Mouse (Mus musculus): ENCODE measurements around the gene Tcf7l1. TPM values are rescaled to one million over a fixed set of nuclear protein-coding genes. Genes with fewer than 3 reads are reported as not detected.
A peak's percentile ranks its signal among the peaks of the same experiment; 100 is the strongest.

Gene Tcf7l1
- total RNA-seq, 1 experiment, result 14.5 TPM

- Histone ChIP-seq H3K9me3 (ENCODE audit: control insufficient read depth, insufficient read depth, low read depth, low read length) (no peaks in the 10 kb centered on the region), H3K9ac (ENCODE audit: insufficient read depth, low read depth, low read length, poor library complexity, severe bottlenecking) (no peak overlapping the region), H3K4me1 (ENCODE audit: control insufficient read depth in 2 of 2, insufficient read depth in 2 of 2, low read length in 2 of 2, poor library complexity in 1 of 2) (peaks cover 10 to 38% of the 10 kb centered on the region in 2 experiments; a peak in 3 of 4 replicates), H3K4me3 (ENCODE audit: insufficient read depth in 1 of 2, low read depth in 1 of 2, low read length in 2 of 2, poor library complexity in 1 of 2, severe bottlenecking in 1 of 2) (no peak overlapping the region), H3K36me3 (ENCODE audit: control insufficient read depth, insufficient read depth, low read length, poor library complexity, severe bottlenecking) (no peaks in the 10 kb centered on the region), H3K27ac (ENCODE audit: insufficient read depth, low read depth, low read length, poor library complexity, severe bottlenecking) (no peak overlapping the region)
- TF ChIP-seq CHD2 (IDR thresholded peaks at IDR 0.05; ENCODE audit: low read depth, low read length), result no peak
- TF ChIP-seq ZNF384 (IDR thresholded peaks at IDR 0.05; ENCODE audit: low read depth, low read length), result no peak
- no peak for TF ChIP-seq MAFK (IDR thresholded peaks at IDR 0.05; ENCODE audit: insufficient read depth, low read depth, low read length)
- TF ChIP-seq ZC3H11A (IDR thresholded peaks at IDR 0.05; ENCODE audit: borderline replicate concordance, low read depth, low read length), result no peak
- TF ChIP-seq HCFC1 (IDR thresholded peaks at IDR 0.05; ENCODE audit: borderline replicate concordance, insufficient read depth, low read length), result no peak
- DNase-seq (ENCODE audit: low read depth, low spot score), result no peak
- in situ Hi-C loops (cut with MboI; ENCODE audit: low sequenced_read_pairs in 2 of 2, unreplicated experiment in 2 of 2), result no loop called here
Observed at GRCm38 (mm10) chr6:72751210-72751609, 37.8 kb downstream of the Tcf7l1 start.

DNA sequence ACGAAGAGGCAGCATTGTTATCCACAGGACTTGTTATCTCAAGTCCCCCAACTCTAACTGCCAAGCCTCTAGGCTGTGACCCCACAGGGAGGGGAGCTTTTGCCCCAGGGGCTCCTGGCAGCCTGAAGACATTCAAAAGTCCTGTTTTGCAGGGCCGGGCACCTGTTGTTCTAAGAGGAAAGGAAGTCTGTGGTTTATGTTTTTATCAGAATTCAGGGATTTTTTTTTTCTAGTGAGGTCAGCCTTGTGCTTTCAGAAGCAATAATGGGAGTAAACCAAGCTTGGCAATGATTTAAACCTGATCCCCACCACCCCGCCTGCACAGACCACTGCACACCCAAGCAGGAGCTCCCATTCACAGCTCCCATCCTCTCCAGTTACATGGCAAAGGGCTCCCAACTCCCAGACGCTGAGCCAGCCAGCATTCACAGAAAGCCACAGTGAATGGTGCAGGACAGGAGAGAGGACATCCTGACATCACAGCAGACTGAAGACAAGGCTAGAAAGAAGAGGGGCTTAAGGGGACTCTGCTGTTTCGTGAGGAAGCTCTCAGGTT is 40.1 kb downstream of the Tcf7l1 start:
- TF ChIP-seq MAFK (IDR thresholded peaks at IDR 0.05; ENCODE audit: insufficient read depth, low read depth, low read length) (no peak), ZNF384 (IDR thresholded peaks at IDR 0.05; ENCODE audit: low read depth, low read length) (no peak), HCFC1 (IDR thresholded peaks at IDR 0.05; ENCODE audit: borderline replicate concordance, insufficient read depth, low read length) (no peak), CHD2 (IDR thresholded peaks at IDR 0.05; ENCODE audit: low read depth, low read length) (no peak), ZC3H11A (IDR thresholded peaks at IDR 0.05; ENCODE audit: borderline replicate concordance, low read depth, low read length) (no peak)
- DNase-seq (ENCODE audit: low read depth, low spot score), result no peak
- H3K9me3 ChIP-seq (ENCODE audit: control insufficient read depth, insufficient read depth, low read depth, low read length), result no peaks in the 10 kb centered on the region
- peak overlapping the region; percentile 37; the same call in 1 of the 2 replicates for H3K27ac ChIP-seq (ENCODE audit: insufficient read depth, low read depth, low read length, poor library complexity, severe bottlenecking)
- H3K36me3 ChIP-seq (ENCODE audit: control insufficient read depth, insufficient read depth, low read length, poor library complexity, severe bottlenecking), result no peaks in the 10 kb centered on the region
- in situ Hi-C loops (cut with MboI; ENCODE audit: low sequenced_read_pairs in 2 of 2, unreplicated experiment in 2 of 2), result no loop called here
- H3K4me1 ChIP-seq (ENCODE audit: control insufficient read depth in 2 of 2, insufficient read depth in 2 of 2, low read length in 2 of 2, poor library complexity in 1 of 2), result peaks cover 8 to 34% of the 10 kb centered on the region in 2 experiments; a peak in 2 of 4 replicates
- H3K9ac ChIP-seq (ENCODE audit: insufficient read depth, low read depth, low read length, poor library complexity, severe bottlenecking), result no peak overlapping the region
- no peak overlapping the region for H3K4me3 ChIP-seq (ENCODE audit: insufficient read depth in 1 of 2, low read depth in 1 of 2, low read length in 2 of 2, poor library complexity in 1 of 2, severe bottlenecking in 1 of 2)

DNA sequence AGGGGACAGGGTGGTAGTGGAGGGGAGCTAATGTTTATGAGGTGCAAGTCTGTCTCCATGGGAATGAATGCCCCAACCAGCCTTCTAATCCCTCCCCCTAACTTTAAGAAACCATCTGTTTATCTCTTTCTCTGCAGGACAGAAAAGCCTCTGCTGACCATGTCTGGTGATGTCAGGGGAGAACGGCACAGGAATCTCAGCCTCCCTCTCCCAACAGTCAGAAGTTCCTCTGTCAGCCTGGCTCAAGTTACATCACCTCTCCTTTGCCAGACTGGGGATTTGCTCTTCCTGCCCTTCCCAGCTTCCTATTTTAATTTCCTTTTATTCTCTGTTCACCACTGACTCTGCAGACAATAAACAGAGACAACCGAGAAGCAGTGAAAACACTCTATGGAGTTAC is 40.6 kb downstream of the Tcf7l1 start:
- Histone ChIP-seq H3K9me3 (ENCODE audit: control insufficient read depth, insufficient read depth, low read depth, low read length) (no peaks in the 10 kb centered on the region), H3K27ac (ENCODE audit: insufficient read depth, low read depth, low read length, poor library complexity, severe bottlenecking) (no peak overlapping the region), H3K4me1 (ENCODE audit: control insufficient read depth in 2 of 2, insufficient read depth in 2 of 2, low read length in 2 of 2, poor library complexity in 1 of 2) (peaks cover 8 to 30% of the 10 kb centered on the region in 2 experiments; a peak in 2 of 4 replicates), H3K36me3 (ENCODE audit: control insufficient read depth, insufficient read depth, low read length, poor library complexity, severe bottlenecking) (no peaks in the 10 kb centered on the region), H3K4me3 (ENCODE audit: insufficient read depth in 1 of 2, low read depth in 1 of 2, low read length in 2 of 2, poor library complexity in 1 of 2, severe bottlenecking in 1 of 2) (no peak overlapping the region), H3K9ac (ENCODE audit: insufficient read depth, low read depth, low read length, poor library complexity, severe bottlenecking) (no peak overlapping the region)
- DNase-seq (ENCODE audit: low read depth, low spot score), result no peak
- TF ChIP-seq MAFK (IDR thresholded peaks at IDR 0.05; ENCODE audit: insufficient read depth, low read depth, low read length) (no peak), ZC3H11A (IDR thresholded peaks at IDR 0.05; ENCODE audit: borderline replicate concordance, low read depth, low read length) (no peak), HCFC1 (IDR thresholded peaks at IDR 0.05; ENCODE audit: borderline replicate concordance, insufficient read depth, low read length) (no peak), ZNF384 (IDR thresholded peaks at IDR 0.05; ENCODE audit: low read depth, low read length) (no peak), CHD2 (IDR thresholded peaks at IDR 0.05; ENCODE audit: low read depth, low read length) (no peak)
- in situ Hi-C loops (cut with MboI; ENCODE audit: low sequenced_read_pairs in 2 of 2, unreplicated experiment in 2 of 2), result no loop called here

DNA sequence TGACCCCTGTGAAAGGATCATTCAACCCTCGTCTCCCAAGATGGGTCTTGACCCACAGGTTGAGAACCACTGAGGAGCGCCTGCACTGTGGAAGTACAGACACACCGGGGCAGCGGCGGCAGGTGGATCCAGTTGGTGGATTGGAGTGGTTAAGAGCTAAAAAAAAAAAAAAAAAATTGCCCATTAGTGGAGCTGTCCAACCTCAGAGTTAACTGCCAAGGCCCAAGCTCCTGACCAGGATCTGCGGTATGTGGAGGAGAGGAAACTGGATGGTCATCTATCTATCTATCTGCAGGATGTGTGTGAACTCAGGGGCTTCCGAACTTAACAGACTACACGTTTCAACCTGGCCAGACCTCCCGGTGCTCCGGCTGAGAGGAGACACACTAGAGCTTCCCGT is 41.2 kb downstream of the Tcf7l1 start:
- Histone ChIP-seq H3K9ac (ENCODE audit: insufficient read depth, low read depth, low read length, poor library complexity, severe bottlenecking) (no peak overlapping the region), H3K36me3 (ENCODE audit: control insufficient read depth, insufficient read depth, low read length, poor library complexity, severe bottlenecking) (no peaks in the 10 kb centered on the region), H3K4me1 (ENCODE audit: control insufficient read depth in 2 of 2, insufficient read depth in 2 of 2, low read length in 2 of 2, poor library complexity in 1 of 2) (peaks cover 8 to 27% of the 10 kb centered on the region in 2 experiments; a peak in 2 of 4 replicates), H3K4me3 (ENCODE audit: insufficient read depth in 1 of 2, low read depth in 1 of 2, low read length in 2 of 2, poor library complexity in 1 of 2, severe bottlenecking in 1 of 2) (no peak overlapping the region), H3K9me3 (ENCODE audit: control insufficient read depth, insufficient read depth, low read depth, low read length) (no peaks in the 10 kb centered on the region), H3K27ac (ENCODE audit: insufficient read depth, low read depth, low read length, poor library complexity, severe bottlenecking) (no peak overlapping the region)
- TF ChIP-seq ZNF384 (IDR thresholded peaks at IDR 0.05; ENCODE audit: low read depth, low read length), result peak; percentile 96
- TF ChIP-seq ZC3H11A (IDR thresholded peaks at IDR 0.05; ENCODE audit: borderline replicate concordance, low read depth, low read length), result no peak
- in situ Hi-C loops (cut with MboI; ENCODE audit: low sequenced_read_pairs in 2 of 2, unreplicated experiment in 2 of 2), result no loop called here
- DNase-seq (ENCODE audit: low read depth, low spot score), result no peak

- no peak for DNase-seq (ENCODE audit: low read depth, low spot score)
- no peaks in the 10 kb centered on the region for H3K36me3 ChIP-seq (ENCODE audit: control insufficient read depth, insufficient read depth, low read length, poor library complexity, severe bottlenecking)
- H3K27ac ChIP-seq (ENCODE audit: insufficient read depth, low read depth, low read length, poor library complexity, severe bottlenecking), result no peak overlapping the region
- TF ChIP-seq MAFK (IDR thresholded peaks at IDR 0.05; ENCODE audit: insufficient read depth, low read depth, low read length) (no peak), HCFC1 (IDR thresholded peaks at IDR 0.05; ENCODE audit: borderline replicate concordance, insufficient read depth, low read length) (no peak), ZC3H11A (IDR thresholded peaks at IDR 0.05; ENCODE audit: borderline replicate concordance, low read depth, low read length) (no peak), ZNF384 (IDR thresholded peaks at IDR 0.05; ENCODE audit: low read depth, low read length) (no peak), CHD2 (IDR thresholded peaks at IDR 0.05; ENCODE audit: low read depth, low read length) (no peak)
- in situ Hi-C loops (cut with MboI; ENCODE audit: low sequenced_read_pairs in 2 of 2, unreplicated experiment in 2 of 2), result no loop called here
- no peak overlapping the region for H3K4me3 ChIP-seq (ENCODE audit: insufficient read depth in 1 of 2, low read depth in 1 of 2, low read length in 2 of 2, poor library complexity in 1 of 2, severe bottlenecking in 1 of 2)
- H3K4me1 ChIP-seq (ENCODE audit: control insufficient read depth in 2 of 2, insufficient read depth in 2 of 2, low read length in 2 of 2, poor library complexity in 1 of 2), result peaks cover 8 to 21% of the 10 kb centered on the region in 2 experiments; a peak in 2 of 4 replicates
- no peak overlapping the region for H3K9ac ChIP-seq (ENCODE audit: insufficient read depth, low read depth, low read length, poor library complexity, severe bottlenecking)
- no peaks in the 10 kb centered on the region for H3K9me3 ChIP-seq (ENCODE audit: control insufficient read depth, insufficient read depth, low read depth, low read length)
Observed at GRCm38 (mm10) chr6:72747156-72747555, 41.9 kb downstream of the Tcf7l1 start.
